In the genomic region with DNA sequence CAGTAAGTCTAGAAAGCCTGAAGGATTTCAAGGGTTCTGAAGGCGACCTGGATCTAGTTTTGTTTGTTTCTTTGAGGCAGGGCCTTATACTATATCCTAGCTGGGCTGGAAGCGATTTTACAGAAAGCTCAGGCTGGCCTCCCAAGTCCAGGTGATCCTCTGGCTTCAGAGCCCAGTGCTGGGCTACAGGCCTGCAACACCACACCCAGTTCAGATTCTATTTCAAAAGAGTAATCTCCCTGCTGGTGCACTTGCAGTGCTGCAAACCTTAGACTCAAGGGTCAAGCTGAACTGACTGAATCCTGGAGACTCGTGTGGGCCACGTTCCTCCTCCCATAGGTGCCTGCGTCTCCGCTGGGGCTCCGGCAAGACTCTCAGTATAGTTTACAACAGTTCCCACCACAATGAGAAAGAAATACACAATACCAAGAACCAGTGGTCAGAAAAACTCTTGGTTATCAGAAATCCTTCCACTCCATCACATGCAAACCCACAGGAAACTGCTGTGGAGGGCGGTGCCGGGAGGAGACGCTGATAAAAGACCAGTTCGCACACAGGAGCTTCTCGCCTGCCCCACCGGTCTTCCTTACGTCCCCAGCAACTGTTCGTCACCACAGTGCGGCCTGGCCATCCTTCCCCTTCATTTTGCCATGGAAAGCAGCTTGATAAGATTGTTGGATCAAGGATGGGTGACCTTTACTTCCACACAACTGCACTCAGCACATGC, we compare ENCODE assay signal across 1 mouse cellular context.
TF ChIP-seq lines count a peak whose summit lies in the region.

No protein-coding gene starts in this region.

TF ChIP-seq in MEL, 35 proteins besides CTCF, POLR2A, EP300 and RAD21 (continued from another document):
- TF ChIP-seq ZC3H11A (IDR thresholded peaks at IDR 0.05; ENCODE audit: low read depth, low read length) (no peak), TBP (IDR thresholded peaks at IDR 0.05; ENCODE audit: low read depth, low read length) (peak; percentile 82), MAFK (IDR thresholded peaks at IDR 0.05; ENCODE audit: borderline replicate concordance, low read depth, low read length) (peak; percentile 67; the same call in 1 of the 2 replicates), HCFC1 (IDR thresholded peaks at IDR 0.05; ENCODE audit: low read depth, low read length) (peak; percentile 59; the same call in 1 of the 2 replicates), MAZ (IDR thresholded peaks at IDR 0.05; ENCODE audit: low read depth, low read length) (peak; percentile 87; the same call in 1 of the 2 replicates), CHD2 (IDR thresholded peaks at IDR 0.05; ENCODE audit: low read length) (no peak), MXI1 (IDR thresholded peaks at IDR 0.05; ENCODE audit: low read depth, low read length) (peak; percentile 75), POLR2AphosphoS5 (IDR thresholded peaks at IDR 0.05; ENCODE audit: borderline replicate concordance, low read depth, low read length) (no peak), JUND (IDR thresholded peaks at IDR 0.05; ENCODE audit: low read depth, low read length) (0 out of 2 replicates have a peak, but pooled peaks have one; percentile 56), ZNF384 (IDR thresholded peaks at IDR 0.05; ENCODE audit: low read depth, low read length) (no peak), SIN3A (IDR thresholded peaks at IDR 0.05; ENCODE audit: low read length) (peak; percentile 93), ELF1 (IDR thresholded peaks at IDR 0.05; ENCODE audit: low read depth, low read length) (no peak), NELFE (IDR thresholded peaks at IDR 0.05; ENCODE audit: low read depth, low read length) (peak; percentile 67), CHD1 (IDR thresholded peaks at IDR 0.05; ENCODE audit: low read depth, low read length) (no peak; the same call in 1 of the 2 replicates), SMC3 (IDR thresholded peaks at IDR 0.05; ENCODE audit: low read depth, low read length) (no peak; the same call in 1 of the 2 replicates), ETS1 (IDR thresholded peaks at IDR 0.05; ENCODE audit: low read depth, low read length) (peak; percentile 99), POLR2AphosphoS2 (IDR thresholded peaks at IDR 0.05; ENCODE audit: low read length) (peak; percentile 61; the same call in 1 of the 2 replicates), ZKSCAN1 (IDR thresholded peaks at IDR 0.05; ENCODE audit: low read depth, low read length) (no peak)
